Mouse (Mus musculus): Measurements from ENCODE around the gene Six1.
"Not testable (repeated sequence)": the region's sequence is repeated elsewhere in the genome, so short reads cannot be mapped to it uniquely, and the experiment has no call there.

The Six1 gene

DNA sequence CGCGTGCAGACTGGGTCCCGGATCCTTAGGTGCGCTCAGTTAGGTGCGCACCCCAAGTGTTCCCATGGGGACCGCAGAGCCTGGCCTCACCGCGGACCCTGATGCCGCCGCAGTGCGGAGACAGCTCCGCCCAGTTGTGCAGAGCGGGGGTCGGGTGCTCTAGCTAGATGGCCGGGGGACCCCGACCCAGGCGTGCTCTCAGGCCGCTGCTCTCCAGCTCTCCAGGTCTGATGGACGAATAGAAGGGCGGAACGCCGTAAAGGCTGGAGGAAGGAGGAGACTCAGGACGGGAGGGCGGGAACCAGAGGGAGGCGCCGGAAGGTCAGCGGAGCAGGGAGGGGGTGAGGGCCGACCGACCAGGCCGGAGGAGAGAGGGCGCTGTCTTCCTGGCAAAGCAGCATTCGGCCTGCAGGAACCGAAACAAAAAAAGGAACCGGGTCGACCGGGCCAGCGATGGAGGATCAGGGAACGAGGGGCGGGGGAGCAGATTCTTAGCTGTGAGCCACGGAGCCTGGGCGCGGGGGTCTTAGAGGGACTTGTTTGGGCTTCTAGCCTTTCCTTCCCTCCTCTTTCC, at the start of gene Six1:
Gene Six1 (minus strand): TSS at position 220 of the 574 bp plus-strand sequence.
- peak; percentile 43 for DNase-seq (ENCODE audit: low read depth, low spot score)

DNA sequence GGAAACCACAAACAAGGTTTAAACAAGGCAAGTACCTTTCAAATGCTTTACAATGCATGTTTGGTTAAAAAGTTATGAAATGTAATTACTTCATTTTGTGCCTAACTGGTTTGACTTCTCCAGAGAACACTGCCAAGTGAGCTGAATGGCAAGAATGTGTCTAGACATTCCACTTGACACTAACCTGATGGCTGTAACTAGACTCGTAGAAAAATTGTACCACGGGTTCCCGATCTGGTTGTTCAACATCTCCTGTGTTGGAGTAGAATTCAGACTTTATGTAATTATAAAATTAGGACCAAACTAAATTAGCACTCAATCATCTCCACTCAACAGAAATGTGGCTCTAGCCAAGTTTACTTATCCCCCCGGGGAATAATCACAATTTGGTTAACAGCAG, 44.9 kb upstream of the Six1 start:
- DNase-seq (ENCODE audit: low read depth, low spot score): no peak

- not testable (repeated sequence) for DNase-seq (ENCODE audit: low read depth, low spot score)
Observed at GRCm38 (mm10) chr12:73096177-73096576, 42.5 kb upstream of the Six1 start.

DNA sequence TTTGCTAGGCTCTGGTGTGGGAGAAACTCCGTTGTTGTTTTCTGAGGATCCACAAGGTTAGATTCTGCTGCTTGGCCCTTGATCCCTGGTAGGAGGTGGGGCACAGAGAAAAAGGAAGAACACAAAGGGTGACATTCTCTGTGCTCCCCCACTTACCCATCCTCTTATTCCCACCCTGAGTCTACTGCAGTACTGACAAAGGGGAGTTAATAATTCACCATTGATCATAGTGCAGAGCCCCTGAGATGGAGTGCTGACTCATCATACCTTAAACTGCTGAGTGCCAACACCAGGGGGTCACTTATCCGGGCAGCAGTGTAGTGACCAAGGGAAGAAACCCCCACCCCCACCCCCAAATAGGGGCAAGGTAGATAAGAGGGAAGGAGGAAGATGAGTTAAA, 40.9 kb upstream of the Six1 start:
- DNase-seq (ENCODE audit: low read depth, low spot score): no peak

DNA sequence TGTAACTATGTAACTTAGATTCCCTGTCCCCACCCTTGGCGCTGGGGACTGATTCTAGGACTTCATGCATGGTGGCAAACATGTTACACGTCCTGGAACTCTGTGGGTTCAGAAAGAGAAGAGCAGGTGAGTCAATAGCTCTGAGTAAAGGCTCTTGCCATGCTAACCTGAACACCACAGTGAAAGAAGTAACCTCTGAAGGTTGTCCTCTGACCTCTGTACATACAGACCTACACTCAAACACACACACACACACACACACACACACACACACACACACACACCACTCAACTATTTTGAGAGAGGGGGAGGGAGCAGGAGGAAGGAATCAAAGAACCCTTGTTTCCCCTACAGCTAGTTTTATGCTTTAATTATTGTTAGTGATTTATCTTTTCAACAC, 40.5 kb upstream of the Six1 start:
- no peak for DNase-seq (ENCODE audit: low read depth, low spot score)

GRCm38 (mm10) chr12:73090672-73091335, 37.1 kb upstream of the Six1 start:
- no peak for DNase-seq (ENCODE audit: low read depth, low spot score)

- no peak for DNase-seq (ENCODE audit: low read depth, low spot score)
Observed at GRCm38 (mm10) chr12:73088911-73089310, 35.2 kb upstream of the Six1 start.

DNA sequence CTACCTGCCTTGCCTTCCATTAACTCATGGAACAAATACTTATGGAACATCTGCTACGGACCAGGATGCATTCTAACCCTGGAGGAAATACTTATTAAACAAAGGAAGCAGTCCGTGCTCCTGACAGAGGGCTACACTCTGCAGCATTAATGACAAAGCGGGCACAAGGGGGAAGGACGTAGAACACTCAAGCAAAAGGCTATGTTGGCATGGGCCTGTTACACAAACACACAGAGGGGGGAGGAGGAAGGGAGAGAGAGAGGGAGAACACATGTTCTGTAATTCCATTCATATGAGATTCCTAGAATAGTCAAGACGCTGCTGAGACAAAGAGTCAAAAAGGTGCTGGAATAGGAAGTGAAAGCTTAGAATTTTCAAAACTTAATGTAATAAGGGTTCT, 34.8 kb upstream of the Six1 start:
- no peak for DNase-seq (ENCODE audit: low read depth, low spot score)

DNA sequence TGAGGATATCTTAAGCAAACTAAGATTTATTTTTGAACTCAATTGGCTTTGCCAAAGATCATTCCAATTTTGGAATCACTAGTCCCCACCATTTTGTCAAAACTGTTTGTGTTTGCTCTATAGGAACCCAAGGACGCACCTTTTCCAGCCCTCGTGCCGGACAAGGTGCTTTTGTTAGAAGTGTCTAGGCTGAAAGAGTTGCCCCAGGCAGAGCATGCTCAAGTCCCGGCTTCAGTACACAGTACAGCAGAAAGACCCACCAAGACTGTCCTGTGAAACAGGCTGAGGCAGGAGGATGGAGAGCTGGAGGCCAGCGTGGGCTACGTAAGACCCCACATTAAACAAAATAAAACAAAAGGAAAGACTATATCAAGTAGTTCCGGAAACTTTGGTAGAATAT, 33.4 kb upstream of the Six1 start:
- DNase-seq (ENCODE audit: low read depth, low spot score): no peak

DNA sequence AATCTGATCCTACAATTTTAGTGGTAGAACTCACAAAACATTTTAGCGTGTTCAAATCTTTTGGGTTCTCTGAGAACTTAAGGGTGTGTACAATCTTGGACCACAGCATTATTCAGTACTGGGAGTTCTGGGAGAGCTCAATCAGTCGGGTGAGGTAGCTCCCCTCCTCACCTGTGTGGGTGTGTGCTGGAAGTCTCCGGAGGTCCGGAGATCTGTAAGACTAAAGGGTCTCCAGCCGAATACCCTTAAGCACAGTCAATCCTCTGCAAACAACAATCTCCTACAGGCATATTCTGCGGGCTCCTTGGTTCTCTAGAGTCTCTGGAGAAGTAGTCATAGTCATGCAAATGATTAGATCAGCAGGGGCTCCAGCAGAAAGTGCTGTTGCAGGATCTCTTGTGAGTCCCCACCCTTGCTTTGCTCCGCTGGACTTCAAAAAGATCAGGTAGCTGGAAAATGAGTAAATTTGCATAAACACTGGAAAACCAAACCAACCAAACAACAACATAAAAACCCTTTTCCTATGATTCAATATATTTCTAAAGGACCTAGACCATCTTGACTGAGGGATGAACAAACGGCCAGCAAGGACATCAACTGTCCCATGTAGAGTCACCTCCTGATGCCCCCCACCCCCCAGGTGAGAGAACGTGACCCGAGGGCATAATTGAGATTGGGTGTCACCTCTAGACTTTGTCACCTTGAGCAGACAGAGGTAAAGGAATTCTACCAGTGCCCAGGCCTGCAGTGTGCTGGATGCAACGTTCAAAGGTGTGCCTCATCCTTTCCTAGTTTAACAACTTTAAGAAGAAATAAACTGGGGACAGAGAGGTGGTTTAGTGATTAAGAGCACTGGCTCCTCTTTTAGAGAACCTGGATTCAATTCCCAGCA, 32.3 kb upstream of the Six1 start:
- no peak for DNase-seq (ENCODE audit: low read depth, low spot score)

DNA sequence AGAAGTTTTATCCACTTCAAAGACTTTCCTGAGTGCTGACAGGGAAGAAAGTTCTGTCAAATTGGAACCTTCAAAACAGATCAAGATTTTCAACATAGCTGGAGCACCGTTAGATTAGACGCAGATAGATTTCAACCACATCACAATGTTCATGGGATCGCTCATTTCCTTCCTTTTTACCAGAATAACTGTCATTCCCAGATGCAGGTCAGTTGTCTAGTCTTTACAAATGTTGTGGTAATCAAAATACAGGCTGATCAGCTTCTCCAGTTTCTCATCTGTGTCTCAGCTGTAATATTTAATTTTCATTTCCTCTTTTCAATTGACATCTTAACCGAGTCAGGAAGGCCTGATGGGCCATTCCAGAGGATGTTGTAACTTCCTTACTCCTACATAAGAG, 30.1 kb upstream of the Six1 start:
- DNase-seq (ENCODE audit: low read depth, low spot score): no peak

DNA sequence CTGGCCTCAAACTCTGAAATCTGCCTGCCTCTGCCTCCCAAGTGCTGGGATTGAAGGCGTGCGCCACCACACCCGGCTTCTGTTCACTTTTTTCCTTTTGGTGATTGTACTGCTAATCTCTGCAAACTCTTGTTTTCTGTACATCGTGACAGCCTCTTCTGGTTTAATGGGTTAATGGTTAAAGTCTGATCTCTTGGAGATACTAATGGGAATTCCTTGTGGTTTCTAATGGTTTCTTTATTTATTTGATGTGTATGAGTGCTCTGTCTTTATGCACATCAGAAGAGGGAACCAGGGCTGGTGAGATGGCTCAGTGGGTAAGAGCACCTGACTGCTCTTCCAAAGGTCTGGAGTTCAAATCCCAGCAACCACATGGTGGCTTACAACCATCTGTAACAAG, 28.1 kb upstream of the Six1 start:
- DNase-seq (ENCODE audit: low read depth, low spot score): not testable (repeated sequence)

DNA sequence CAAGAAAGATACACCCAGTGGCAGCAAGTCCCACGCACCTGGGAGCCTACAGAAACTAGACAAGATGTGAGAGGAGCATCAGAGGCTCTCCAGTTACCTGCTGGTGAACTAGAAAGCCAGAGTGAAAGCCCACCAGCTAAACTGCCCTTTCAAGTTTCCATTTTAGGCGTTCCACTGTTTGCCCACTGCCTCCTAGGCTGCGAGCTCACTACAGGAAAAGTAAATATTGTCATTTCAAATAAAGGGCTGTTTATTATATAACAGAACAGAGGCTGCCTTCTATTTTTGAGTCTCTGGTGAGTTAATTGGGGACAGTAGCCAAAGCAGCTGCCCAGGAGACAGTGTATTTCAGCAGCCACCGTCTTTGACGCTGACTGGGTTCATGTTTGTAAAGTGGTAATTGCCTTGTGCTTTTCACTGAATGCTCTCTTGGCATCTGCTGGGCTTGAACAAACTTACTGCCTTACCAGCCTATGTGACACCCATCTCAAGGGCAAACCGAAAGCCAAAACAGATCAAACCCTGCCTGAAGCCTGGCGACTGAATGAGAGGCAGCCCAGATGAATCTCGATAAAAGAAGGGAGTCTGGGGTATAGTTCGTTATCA, 7.2 kb upstream of the Six1 start:
- no peak for DNase-seq (ENCODE audit: low read depth, low spot score)

GRCm38 (mm10) chr12:73057492-73057891, 3.8 kb upstream of the Six1 start:
- DNase-seq (ENCODE audit: low read depth, low spot score): no peak

- no peak for DNase-seq (ENCODE audit: low read depth, low spot score)
Observed at GRCm38 (mm10) chr12:73055451-73055850, 1.8 kb upstream of the Six1 start.

- DNase-seq (ENCODE audit: low read depth, low spot score): no peak
Observed at GRCm38 (mm10) chr12:73054576-73055185, 994 bp upstream of the Six1 start.

- no peak for DNase-seq (ENCODE audit: low read depth, low spot score)
Observed at GRCm38 (mm10) chr12:73052651-73053591, 766 bp downstream of the Six1 start.

- DNase-seq (ENCODE audit: low read depth, low spot score): no peak
Observed at GRCm38 (mm10) chr12:73052036-73052650, 1.5 kb downstream of the Six1 start.

GRCm38 (mm10) chr12:73050811-73051580, 2.7 kb downstream of the Six1 start:
- no peak for DNase-seq (ENCODE audit: low read depth, low spot score)

Data from brain, adult 2 months (tissue).